Mouse (Mus musculus) spleen, adult 2 months (tissue): ENCODE measurements around the gene Irf2bp1.

Source experiments
- CTCF ChIP-seq: fragments of 200-500 bp; IDR thresholded peaks from 2 replicates; pipeline ENCODE4 v1.5.1; 2011; ENCODE audit warnings: mild to moderate bottlenecking, inconsistent platforms; ENCODE audit not compliant: insufficient read depth, insufficient read length, insufficient replicate concordance; ENCODE audit errors: extremely low read depth
- POLR2A ChIP-seq: fragments of 200-500 bp; IDR thresholded peaks from 2 replicates; pipeline ENCODE4 v1.6.1; 2011; ENCODE audit warnings: low read depth, low read length, inconsistent platforms

GRCm38 (mm10) chr7:18963294-18963843 lies 40.5 kb upstream of the Irf2bp1 start:
- TF ChIP-seq POLR2A (no peak), CTCF (no peak)
